Mouse (Mus musculus) cerebral cortex, adult 2 months (tissue): ENCODE results near the gene St6galnac3.

Source experiments
- WGBS: fragments of 180-500 bp; shearing (Covaris S2); methylation state at CpG from one replicate; pipeline ENCODE4 v1.1.7; 2018; 5-methylcytosine and 5-hydroxymethylcytosine counted together

Gene St6galnac3

GRCm38 (mm10) chr3:153208186-153208585, 516.8 kb downstream of the St6galnac3 start:
- WGBS: 74% methylated on average over 2 of the region's 2 CpGs

GRCm38 (mm10) chr3:153204046-153204445, 520.9 kb downstream of the St6galnac3 start:
- 54% methylated on average over 5 of the region's 5 CpGs for WGBS

- WGBS: 51% methylated on average over 10 of the region's 10 CpGs
Observed at GRCm38 (mm10) chr3:153201835-153202234, 523.1 kb downstream of the St6galnac3 start.

GRCm38 (mm10) chr3:153200801-153201200, 524.2 kb downstream of the St6galnac3 start:
- 87% methylated on average over 12 of the region's 12 CpGs for WGBS

- WGBS: 97% methylated on average over 11 of the region's 11 CpGs
Observed at GRCm38 (mm10) chr3:153200076-153200475, 524.9 kb downstream of the St6galnac3 start.

GRCm38 (mm10) chr3:153199251-153199650, 525.7 kb downstream of the St6galnac3 start:
- WGBS: 58% methylated on average over 8 of the region's 8 CpGs

GRCm38 (mm10) chr3:153198514-153198913, 526.5 kb downstream of the St6galnac3 start:
- 84% methylated on average over 4 of the region's 4 CpGs for WGBS

- 79% methylated on average over 7 of the region's 7 CpGs for WGBS
Observed at GRCm38 (mm10) chr3:153193025-153193424, 531.9 kb downstream of the St6galnac3 start.

- 84% methylated on average over 2 of the region's 2 CpGs for WGBS
Observed at GRCm38 (mm10) chr3:153190742-153191141, 534.2 kb downstream of the St6galnac3 start.

- 83% methylated on average over 6 of the region's 6 CpGs for WGBS
Observed at GRCm38 (mm10) chr3:153189685-153190467, 535.1 kb downstream of the St6galnac3 start.

GRCm38 (mm10) chr3:153188224-153188623, 536.8 kb downstream of the St6galnac3 start:
- 74% methylated on average over 2 of the region's 2 CpGs for WGBS

- 45% methylated on average over 3 of the region's 3 CpGs for WGBS
Observed at GRCm38 (mm10) chr3:153185117-153185516, 539.9 kb downstream of the St6galnac3 start.

GRCm38 (mm10) chr3:153181242-153181641, 543.7 kb downstream of the St6galnac3 start:
- 76% methylated on average over 6 of the region's 6 CpGs for WGBS

- WGBS: 79% methylated on average over 4 of the region's 4 CpGs
Observed at GRCm38 (mm10) chr3:153176749-153177148, 548.2 kb downstream of the St6galnac3 start.

GRCm38 (mm10) chr3:153176325-153176724, 548.6 kb downstream of the St6galnac3 start:
- WGBS: 55% methylated on average over 6 of the region's 6 CpGs

GRCm38 (mm10) chr3:153174336-153175033, 550.5 kb downstream of the St6galnac3 start:
- 81% methylated on average over 11 of the region's 11 CpGs for WGBS

GRCm38 (mm10) chr3:153173567-153173966, 551.4 kb downstream of the St6galnac3 start:
- 78% methylated on average over 2 of the region's 2 CpGs for WGBS

- 82% methylated on average over 4 of the region's 4 CpGs for WGBS
Observed at GRCm38 (mm10) chr3:153170146-153170545, 554.8 kb downstream of the St6galnac3 start.

GRCm38 (mm10) chr3:153169744-153170143, 555.2 kb downstream of the St6galnac3 start:
- 91% methylated on average over 11 of the region's 11 CpGs for WGBS

- WGBS: 78% methylated on average over 9 of the region's 9 CpGs
Observed at GRCm38 (mm10) chr3:153161676-153162075, 563.3 kb downstream of the St6galnac3 start.

GRCm38 (mm10) chr3:153160683-153161082, 564.3 kb downstream of the St6galnac3 start:
- 80% methylated on average over 5 of the region's 5 CpGs for WGBS

GRCm38 (mm10) chr3:153148887-153149286, 576.1 kb downstream of the St6galnac3 start:
- WGBS: 41% methylated on average over 2 of the region's 2 CpGs
